Mouse (Mus musculus) hindbrain, embryonic 13.5 days (tissue): ENCODE results near the gene Syt17. TPM values are rescaled to one million over a fixed set of nuclear protein-coding genes. Genes with fewer than 3 reads are reported as not detected.

Experiments
- ATAC-seq: fragments of 200-750 bp; cut with Nextera tagmentation; 2 replicates; pipeline ENCODE4 v1.8.0; 2017; ENCODE audit warnings: moderate TSS enrichment; ENCODE audit not compliant: low FRiP score
- H3K27ac ChIP-seq: fragments of 300-500 bp; sonication (generic); 2 replicates; pipeline ENCODE4 v1.5.1; 2015; ENCODE audit warnings: inconsistent platforms, mild to moderate bottlenecking, moderate library complexity
- H3K27me3 ChIP-seq: fragments of 300-500 bp; sonication (generic); 2 replicates; pipeline ENCODE4 v1.6.1; 2015; ENCODE audit warnings: mild to moderate bottlenecking, inconsistent platforms
- H3K36me3 ChIP-seq: fragments of 300-500 bp; sonication (generic); 2 replicates; pipeline ENCODE4 v1.6.1; 2015; ENCODE audit warnings: mild to moderate bottlenecking, inconsistent platforms
- H3K4me1 ChIP-seq: fragments of 300-500 bp; sonication (generic); replicated peaks from 2 replicates; pipeline ENCODE4 v1.6.1; 2015; ENCODE audit warnings: inconsistent platforms
- H3K4me2 ChIP-seq: fragments of 300-500 bp; sonication (generic); 2 replicates; pipeline ENCODE4 v1.6.1; 2015; ENCODE audit warnings: inconsistent platforms, mild to moderate bottlenecking, moderate library complexity
- H3K4me3 ChIP-seq: fragments of 300-500 bp; sonication (generic); 2 replicates; pipeline ENCODE4 v1.5.1; 2015; ENCODE audit warnings: mild to moderate bottlenecking, inconsistent platforms
- H3K9ac ChIP-seq: fragments of 300-500 bp; sonication (generic); 2 replicates; pipeline ENCODE4 v1.6.1; 2015; ENCODE audit warnings: mild to moderate bottlenecking, inconsistent platforms
- H3K9me3 ChIP-seq: fragments of 300-500 bp; sonication (generic); 2 replicates; pipeline ENCODE4 v1.6.1; 2016; ENCODE audit warnings: inconsistent platforms
- WGBS: fragments of 180-500 bp; shearing (Covaris S2); methylation state at CpG from one replicate; pipeline ENCODE4 v1.1.7; 2015; 5-methylcytosine and 5-hydroxymethylcytosine counted together
- polyA plus RNA-seq: library from polyadenylated mRNA; unstranded; fragments of >200 nt; fragmentation: Nextera tagmentation; extraction: Ambion mirVana; gene quantifications from 2 replicates; pipeline ENCODE4 v1.2.1, GENCODE M21; 2015

Gene Syt17
- polyA plus RNA-seq, 1 experiment from 2014 or later: 9.4 TPM

DNA sequence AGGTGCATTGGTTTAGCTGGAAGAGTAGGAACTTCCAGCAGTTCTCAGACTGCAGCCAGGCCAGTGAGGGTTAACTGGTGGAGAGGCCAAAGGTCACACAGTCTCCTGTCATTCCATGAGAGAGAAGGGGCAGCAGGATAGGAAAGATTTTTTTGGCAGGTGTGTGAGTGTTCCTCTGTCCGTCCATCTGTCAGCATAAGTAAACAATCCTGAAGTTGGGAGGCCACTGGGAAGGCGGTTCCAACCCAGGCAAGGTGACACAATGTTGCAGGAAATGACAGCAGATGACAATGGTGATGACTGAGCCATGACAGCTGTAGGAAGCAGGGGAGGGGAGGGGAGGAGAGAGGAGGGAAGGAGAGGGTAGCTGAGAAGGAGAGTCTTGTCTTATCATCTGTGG is 4.9 kb upstream of the Syt17 start:
- Histone ChIP-seq H3K9me3 (no peaks in the 10 kb centered on the region), H3K36me3 (no peaks in the 10 kb centered on the region), H3K27ac (no peak overlapping the region), H3K27me3 (peaks cover 12% of the 10 kb centered on the region), H3K4me1 (peaks cover 11% of the 10 kb centered on the region), H3K4me2 (no peak overlapping the region), H3K4me3 (no peak overlapping the region), H3K9ac (no peak overlapping the region)
- WGBS: 53% methylated on average over 2 of the region's 2 CpGs
- ATAC-seq: no peak

DNA sequence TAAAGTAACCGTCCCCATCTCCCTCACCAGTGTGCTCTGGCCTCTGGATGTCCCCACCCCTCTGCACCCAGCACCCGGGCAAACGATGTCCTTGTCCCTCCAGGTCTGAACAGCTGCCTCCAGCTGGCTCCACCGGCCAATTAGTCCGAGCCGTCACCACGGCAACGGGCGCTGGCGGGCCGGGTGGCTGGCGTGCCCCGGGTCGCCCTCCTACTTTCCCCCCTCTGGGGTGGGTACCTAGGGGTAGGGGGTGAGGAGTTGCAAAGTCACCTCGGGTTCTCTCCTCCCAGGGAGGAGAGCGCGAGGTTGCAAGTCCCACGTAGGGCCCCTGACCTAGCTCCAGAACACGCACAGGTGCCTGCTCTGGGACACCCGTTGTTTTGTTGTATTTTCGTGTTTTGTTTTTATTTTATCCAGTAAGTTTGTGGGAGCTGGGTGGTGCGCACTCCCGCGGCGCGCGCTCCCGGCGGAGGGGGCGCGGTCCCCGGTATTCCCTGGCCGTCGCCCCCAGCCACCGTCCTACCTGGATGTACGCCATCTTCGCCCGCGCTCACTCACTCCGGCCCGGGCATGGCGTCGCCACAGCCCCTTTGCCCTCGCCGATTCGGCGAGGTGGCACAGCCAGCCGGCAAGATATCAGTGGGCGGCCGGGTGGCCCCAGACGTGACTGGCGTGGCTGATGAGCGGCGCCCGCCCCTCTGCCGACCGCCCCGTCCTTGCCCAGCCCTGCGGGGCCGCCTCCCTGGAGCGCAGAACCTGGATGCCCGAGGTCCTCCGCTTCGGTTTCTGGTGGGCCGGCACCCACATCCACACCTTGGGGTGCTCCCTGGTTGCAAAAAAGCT is 510 bp downstream of the Syt17 start:
- ATAC-seq: peak; percentile 63
- WGBS: under 1% methylated on average over 64 of the region's 65 CpGs
- H3K4me3 ChIP-seq: peak overlapping the region; percentile 61
- H3K27ac ChIP-seq: no peak overlapping the region
- peak overlapping the region; percentile 91 for H3K4me2 ChIP-seq
- H3K4me1 ChIP-seq: peaks cover 28% of the 10 kb centered on the region
- peaks cover 31% of the 10 kb centered on the region; the same call in 1 of the 2 replicates for H3K27me3 ChIP-seq
- peak overlapping the region; percentile 78 for H3K9ac ChIP-seq
- H3K9me3 ChIP-seq: no peaks in the 10 kb centered on the region
- no peaks in the 10 kb centered on the region for H3K36me3 ChIP-seq

- Histone ChIP-seq H3K27ac (no peak overlapping the region), H3K9me3 (no peaks in the 10 kb centered on the region), H3K9ac (no peak overlapping the region), H3K4me3 (no peak overlapping the region), H3K4me2 (no peak overlapping the region), H3K27me3 (peaks cover 24% of the 10 kb centered on the region; the same call in 1 of the 2 replicates), H3K4me1 (peaks cover 26% of the 10 kb centered on the region), H3K36me3 (no peaks in the 10 kb centered on the region)
- ATAC-seq: no peak
- 72% methylated on average over 7 of the region's 7 CpGs for WGBS
These were observed 4.0 kb downstream of the Syt17 start for GRCm38 (mm10) chr7:118443895-118444485.

GRCm38 (mm10) chr7:118443371-118443770 is 4.7 kb downstream of the Syt17 start:
- Histone ChIP-seq H3K4me2 (peak overlapping the region; percentile 26), H3K4me3 (no peak overlapping the region), H3K27me3 (peaks cover 22% of the 10 kb centered on the region; the same call in 1 of the 2 replicates), H3K4me1 (peaks cover 21% of the 10 kb centered on the region), H3K9ac (no peak overlapping the region), H3K9me3 (no peaks in the 10 kb centered on the region), H3K27ac (no peak overlapping the region), H3K36me3 (no peaks in the 10 kb centered on the region)
- ATAC-seq: no peak
- WGBS: 9% methylated on average over 9 of the region's 9 CpGs

DNA sequence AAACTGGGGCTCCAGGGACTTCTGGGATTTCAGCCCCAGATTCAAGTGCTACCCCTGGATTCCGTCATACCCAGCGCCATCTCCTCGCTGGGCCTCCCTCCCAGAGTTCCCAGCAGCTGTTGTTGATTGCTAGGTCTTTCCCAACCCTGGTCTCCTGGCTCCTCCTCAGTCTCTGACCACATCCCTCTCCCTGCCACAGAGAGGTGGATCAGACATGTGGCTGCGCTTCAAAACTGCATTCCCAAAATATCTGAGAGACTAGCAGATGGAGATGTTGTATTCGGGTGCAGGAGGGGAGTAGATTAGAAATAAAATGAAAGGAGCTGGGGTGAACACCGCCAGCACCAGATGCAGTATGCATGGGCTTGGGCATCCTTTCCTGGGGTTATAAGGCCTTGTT is 6.5 kb downstream of the Syt17 start:
- no peak overlapping the region for H3K4me3 ChIP-seq
- WGBS: 88% methylated on average over 6 of the region's 6 CpGs
- H3K36me3 ChIP-seq: no peaks in the 10 kb centered on the region
- H3K9me3 ChIP-seq: no peaks in the 10 kb centered on the region
- ATAC-seq: no peak
- peaks cover 8% of the 10 kb centered on the region; the same call in 1 of the 2 replicates for H3K27me3 ChIP-seq
- H3K27ac ChIP-seq: no peak overlapping the region
- no peak overlapping the region for H3K4me2 ChIP-seq
- H3K4me1 ChIP-seq: peaks cover 5% of the 10 kb centered on the region
- no peak overlapping the region for H3K9ac ChIP-seq

GRCm38 (mm10) chr7:118437101-118437802 is 10.8 kb downstream of the Syt17 start:
- H3K4me1 ChIP-seq: no peaks in the 10 kb centered on the region
- no peak overlapping the region for H3K27ac ChIP-seq
- H3K4me2 ChIP-seq: no peak overlapping the region
- ATAC-seq: no peak
- no peaks in the 10 kb centered on the region for H3K36me3 ChIP-seq
- no peak overlapping the region for H3K4me3 ChIP-seq
- H3K9me3 ChIP-seq: no peaks in the 10 kb centered on the region
- no peaks in the 10 kb centered on the region for H3K27me3 ChIP-seq
- H3K9ac ChIP-seq: no peak overlapping the region
- 54% methylated on average over 7 of the region's 7 CpGs for WGBS

- no peak overlapping the region for H3K9ac ChIP-seq
- H3K27me3 ChIP-seq: no peaks in the 10 kb centered on the region
- no peak for ATAC-seq
- no peak overlapping the region for H3K4me2 ChIP-seq
- H3K4me3 ChIP-seq: no peak overlapping the region
- H3K9me3 ChIP-seq: no peaks in the 10 kb centered on the region
- H3K4me1 ChIP-seq: no peaks in the 10 kb centered on the region
- H3K27ac ChIP-seq: no peak overlapping the region
- 83% methylated on average over 2 of the region's 2 CpGs for WGBS
- H3K36me3 ChIP-seq: no peaks in the 10 kb centered on the region
These were observed 19.1 kb downstream of the Syt17 start for GRCm38 (mm10) chr7:118428937-118429336.

GRCm38 (mm10) chr7:118419491-118420180 is 28.4 kb downstream of the Syt17 start:
- Histone ChIP-seq H3K27me3 (no peaks in the 10 kb centered on the region), H3K4me1 (no peaks in the 10 kb centered on the region), H3K36me3 (no peaks in the 10 kb centered on the region), H3K9ac (no peak overlapping the region), H3K4me2 (0 out of 2 replicates have a peak overlapping the region, but pooled peaks have one; percentile 8), H3K9me3 (no peaks in the 10 kb centered on the region), H3K27ac (peak overlapping the region; percentile 40; the same call in 1 of the 2 replicates), H3K4me3 (no peak overlapping the region)
- ATAC-seq: no peak
- 47% methylated on average over 6 of the region's 6 CpGs for WGBS

GRCm38 (mm10) chr7:118414183-118414582 is 33.8 kb downstream of the Syt17 start:
- H3K27ac ChIP-seq: no peak overlapping the region
- H3K27me3 ChIP-seq: no peaks in the 10 kb centered on the region
- H3K36me3 ChIP-seq: no peaks in the 10 kb centered on the region
- no peak for ATAC-seq
- H3K9me3 ChIP-seq: peaks cover 6% of the 10 kb centered on the region; the same call in 1 of the 2 replicates
- H3K4me2 ChIP-seq: no peak overlapping the region
- WGBS: 75% methylated on average over 3 of the region's 3 CpGs
- no peaks in the 10 kb centered on the region for H3K4me1 ChIP-seq
- no peak overlapping the region for H3K9ac ChIP-seq
- H3K4me3 ChIP-seq: no peak overlapping the region

DNA sequence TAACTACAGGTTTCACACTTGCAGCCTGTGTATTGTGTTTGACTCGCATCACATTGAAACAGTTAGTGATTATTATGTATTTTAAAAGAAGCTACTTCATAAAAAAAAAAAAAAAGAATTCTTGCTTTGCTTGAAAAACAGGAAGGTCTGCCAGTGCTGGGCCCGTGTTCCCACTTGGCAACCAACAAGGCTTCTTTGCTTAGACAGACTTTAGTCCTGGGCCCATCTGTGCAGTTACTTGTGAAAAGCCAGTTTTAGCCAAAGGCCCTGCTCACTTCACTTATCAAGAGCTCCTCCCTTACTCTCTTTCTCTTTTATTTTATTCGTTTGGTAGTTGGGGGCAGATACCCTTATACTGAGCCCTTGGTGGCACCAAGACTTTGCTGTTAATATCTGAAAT is 36.1 kb downstream of the Syt17 start:
- Histone ChIP-seq H3K27me3 (no peaks in the 10 kb centered on the region), H3K36me3 (no peaks in the 10 kb centered on the region), H3K9ac (no peak overlapping the region), H3K4me1 (no peaks in the 10 kb centered on the region), H3K27ac (no peak overlapping the region), H3K9me3 (peaks cover 6% of the 10 kb centered on the region; the same call in 1 of the 2 replicates), H3K4me2 (no peak overlapping the region), H3K4me3 (no peak overlapping the region)
- ATAC-seq: no peak
- 88% methylated on average over 3 of the region's 3 CpGs for WGBS

DNA sequence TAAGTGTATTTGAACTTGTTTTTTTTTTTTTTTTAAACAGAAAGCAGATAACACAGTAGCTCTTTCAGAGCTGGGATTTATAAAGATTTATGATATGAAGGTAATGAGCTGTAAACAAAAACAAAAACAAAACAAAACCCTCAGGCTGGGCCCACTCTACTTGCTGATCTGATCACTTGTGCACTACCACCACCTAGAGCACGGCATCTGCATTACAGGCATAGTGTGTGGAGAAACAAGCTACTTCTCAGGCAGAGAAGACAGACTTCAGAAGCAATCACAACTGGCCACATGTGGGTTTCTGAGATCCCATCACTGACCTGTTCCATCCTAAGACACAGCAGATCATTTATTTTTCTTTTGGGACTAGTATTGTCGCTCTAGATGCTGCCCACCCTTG is 38.6 kb downstream of the Syt17 start:
- H3K4me2 ChIP-seq: no peak overlapping the region
- ATAC-seq: no peak
- peaks cover 6% of the 10 kb centered on the region; the same call in 1 of the 2 replicates for H3K9me3 ChIP-seq
- no peaks in the 10 kb centered on the region for H3K36me3 ChIP-seq
- 44% methylated on average over 2 of the region's 2 CpGs for WGBS
- no peak overlapping the region for H3K27ac ChIP-seq
- no peak overlapping the region for H3K9ac ChIP-seq
- no peak overlapping the region for H3K4me3 ChIP-seq
- H3K27me3 ChIP-seq: no peaks in the 10 kb centered on the region
- 0 out of 2 replicates have a peak, but pooled peaks cover 5% of the 10 kb centered on the region for H3K4me1 ChIP-seq

DNA sequence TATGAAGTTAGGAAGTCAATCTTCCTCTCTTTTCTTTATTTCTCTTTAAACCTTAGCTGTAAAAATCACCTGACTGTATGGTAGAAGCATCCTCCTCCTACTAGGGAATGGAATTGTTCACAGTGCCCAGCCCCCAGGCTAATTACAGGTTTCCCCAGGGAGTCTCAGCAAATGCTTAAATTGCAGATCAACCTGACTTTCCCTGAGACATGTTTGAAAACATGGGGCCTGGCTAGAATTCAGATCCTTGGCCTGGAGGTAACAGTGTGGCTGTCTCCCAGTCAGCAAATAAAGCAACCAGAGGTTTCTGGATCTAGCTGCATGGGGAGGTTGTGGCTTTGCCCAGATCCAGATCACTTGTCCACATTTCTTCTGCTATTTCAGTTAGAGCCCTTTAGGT is 42.8 kb downstream of the Syt17 start:
- no peak overlapping the region for H3K4me2 ChIP-seq
- H3K9me3 ChIP-seq: peaks cover 6% of the 10 kb centered on the region; the same call in 1 of the 2 replicates
- no peaks in the 10 kb centered on the region for H3K36me3 ChIP-seq
- peaks cover 20% of the 10 kb centered on the region for H3K4me1 ChIP-seq
- H3K9ac ChIP-seq: no peak overlapping the region
- H3K4me3 ChIP-seq: no peak overlapping the region
- 0 out of 2 replicates have a peak overlapping the region, but pooled peaks have one; percentile 3 for H3K27ac ChIP-seq
- no peak for ATAC-seq
- H3K27me3 ChIP-seq: no peaks in the 10 kb centered on the region
